Comparison of ENCODE assay signal across 18 mouse cellular contexts in genomic region chr19:37072871-37073629, GRCm38 (mm10).
DNase-seq lines count a peak whose midpoint lies in the region; TF ChIP-seq lines count a peak whose summit lies in the region.
"Had no signal": no experiment of that assay in that cellular context is flagged by ENCODE, and none has a peak within 500 bp of the region (broad histone marks: within the 10 kb centered on the region; RNA-seq: fewer than 3 reads in every experiment).

No protein-coding gene starts in this region.

- WGBS in embryonic facial prominence, embryonic 10.5 days: 59% methylated on average over 5 of the region's 5 CpGs

- H3K4me1 ChIP-seq in brown adipose tissue, adult 24 weeks (ENCODE audit: control insufficient read depth, insufficient read depth, insufficient read length, low read length): peaks cover 3% of the 10 kb centered on the region
- 0 out of 2 replicates have a peak, but pooled peaks cover 5% of the 10 kb centered on the region for H3K4me1 ChIP-seq in embryonic facial prominence, embryonic 10.5 days
- H3K4me1 ChIP-seq: hindbrain, embryonic 12.5 days; limb, embryonic 15.5 days; neural tube, embryonic 12.5 days had no signal

- H3K9me3 ChIP-seq in embryonic facial prominence, embryonic 10.5 days: no peaks in the 10 kb centered on the region
- H3K9me3 ChIP-seq: hindbrain, embryonic 12.5 days; limb, embryonic 15.5 days; midbrain, embryonic 12.5 days; neural tube, embryonic 12.5 days had no signal

- no peaks in the 10 kb centered on the region for H3K27me3 ChIP-seq in embryonic facial prominence, embryonic 10.5 days (replicated peaks; ENCODE audit: low read depth, poor library complexity, severe bottlenecking)
- H3K27me3 ChIP-seq: hindbrain, embryonic 12.5 days; limb, embryonic 15.5 days; midbrain, embryonic 12.5 days; neural tube, embryonic 12.5 days had no signal

- no peak for DNase-seq in gastrocnemius, adult 2 months
- DNase-seq in gastrocnemius, postnatal 10 days: no peak
- DNase-seq in layer of hippocampus, adult 9-11 months: peak; percentile 56
- no peak for DNase-seq in layer of hippocampus, postnatal 14 days (ENCODE audit: low spot score in 2 of 2)
- DNase-seq in 3T3-L1 (ENCODE audit: low read depth, low spot score): peak; percentile 60
- DNase-seq in adrenal gland, adult 18-20 months (ENCODE audit: low spot score in 2 of 2): no peak
- DNase-seq in embryonic facial prominence, embryonic 10.5 days (ENCODE audit: low spot score): no peak
- DNase-seq: adrenal gland, adult 8-10 months; cerebellum, adult 9-10 months; gastrocnemius, postnatal 14 days; liver, postnatal 0 days; lung, postnatal 36 days had no signal

- peak overlapping the region; percentile 94 for H3K27ac ChIP-seq in gastrocnemius, adult 2 months
- H3K27ac ChIP-seq in brown adipose tissue, adult 24 weeks (replicated peaks; ENCODE audit: low read depth, low read length): peak overlapping the region; percentile 27; the same call in 1 of the 2 replicates
- H3K27ac ChIP-seq in embryonic facial prominence, embryonic 10.5 days (replicated peaks): no peak overlapping the region
- H3K27ac ChIP-seq: hindbrain, embryonic 12.5 days; limb, embryonic 15.5 days; midbrain, embryonic 12.5 days; neural tube, embryonic 12.5 days had no signal

- no peak overlapping the region for H3K4me3 ChIP-seq in gastrocnemius, adult 2 months
- no peak overlapping the region for H3K4me3 ChIP-seq in brown adipose tissue, adult 24 weeks (ENCODE audit: insufficient read depth, low read depth, low read length)
- H3K4me3 ChIP-seq in embryonic facial prominence, embryonic 10.5 days: no peak overlapping the region
- H3K4me3 ChIP-seq: erythroblast, embryonic 14.5 days; hindbrain, embryonic 12.5 days; limb, embryonic 15.5 days; midbrain, embryonic 12.5 days; neural tube, embryonic 12.5 days had no signal

- intact Hi-C loops in gastrocnemius, adult 2 months (cut with DNase I): no loop called here

- TF ChIP-seq CTCF in gastrocnemius, adult 2 months (IDR thresholded peaks at IDR 0.05): no peak

- no peaks in the 10 kb centered on the region for H3K36me3 ChIP-seq in embryonic facial prominence, embryonic 10.5 days (replicated peaks)
- H3K36me3 ChIP-seq: hindbrain, embryonic 12.5 days; limb, embryonic 15.5 days; midbrain, embryonic 12.5 days; neural tube, embryonic 12.5 days had no signal

Comparison
In these comparisons a context has a peak if more than half of its experiments do, and no peak if none do; other contexts are left out.
1. DNase-seq: peak in layer of hippocampus, adult 9-11 months (single experiment) and 3T3-L1 (single experiment); none in gastrocnemius, adult 2 months (single experiment), gastrocnemius, postnatal 10 days (single experiment), layer of hippocampus, postnatal 14 days (0 of 2), adrenal gland, adult 18-20 months (0 of 2) and embryonic facial prominence, embryonic 10.5 days (single experiment).